Mouse (Mus musculus) testis, adult 2 months (tissue): ENCODE data around the gene Krtap1-5.

Source experiments
- CTCF ChIP-seq: fragments of 200-500 bp; IDR thresholded peaks from 2 replicates; pipeline ENCODE4 v1.5.1; 2012; ENCODE audit warnings: low read depth, mild to moderate bottlenecking, inconsistent platforms, low read length, moderate library complexity; ENCODE audit not compliant: control insufficient read depth, insufficient read depth, insufficient replicate concordance
- POLR2A ChIP-seq: fragments of 200-500 bp; IDR thresholded peaks from 2 replicates; pipeline ENCODE4 v1.6.1; 2012; ENCODE audit warnings: low read depth, mild to moderate bottlenecking, inconsistent platforms, low read length, moderate library complexity; ENCODE audit not compliant: control insufficient read depth

DNA sequence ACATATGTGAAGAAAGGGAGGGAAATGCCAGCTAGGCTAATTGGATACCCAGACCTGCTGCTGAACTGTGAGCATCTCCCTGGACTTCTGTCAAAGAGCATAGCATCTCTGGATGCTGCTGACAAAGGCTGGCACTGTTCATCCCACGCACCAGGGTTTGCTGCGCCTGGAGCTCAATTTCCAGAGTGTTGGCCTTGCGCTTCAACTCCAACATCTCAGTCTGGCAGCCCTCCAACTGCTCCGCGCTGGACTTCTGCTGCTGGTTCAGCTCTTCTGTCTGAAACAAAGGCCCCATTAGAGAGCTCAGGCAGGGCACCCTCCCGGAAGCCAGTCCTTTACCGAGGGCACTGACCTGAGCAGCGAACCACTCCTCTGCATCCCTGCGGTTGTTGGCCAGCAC, 41.1 kb downstream of the Krtap1-5 start:
- TF ChIP-seq POLR2A, result no peak
- no peak for TF ChIP-seq CTCF
